Mouse (Mus musculus) gastrocnemius, postnatal 4 days (tissue): Measurements from ENCODE around the gene Chst8. TPM values are rescaled to one million over a fixed set of nuclear protein-coding genes. Genes with fewer than 3 reads are reported as not detected.

Experiments used
- DNase-seq, 2 experiments: peaks; one replicate each; pipeline ENCODE4 v3.0.0; 2021 to 2022; ENCODE audit warnings: low spot score in 2 of 2, mixed read lengths in 2 of 2
- total RNA-seq, 2 experiments: library from RNA; stranded (reverse); gene quantifications; 2 replicates each; pipeline ENCODE4 v1.2.3; 2021

Chst8 gene
- total RNA-seq, 2 experiments from 2014 or later = 0.83 to 1.3 TPM

DNA sequence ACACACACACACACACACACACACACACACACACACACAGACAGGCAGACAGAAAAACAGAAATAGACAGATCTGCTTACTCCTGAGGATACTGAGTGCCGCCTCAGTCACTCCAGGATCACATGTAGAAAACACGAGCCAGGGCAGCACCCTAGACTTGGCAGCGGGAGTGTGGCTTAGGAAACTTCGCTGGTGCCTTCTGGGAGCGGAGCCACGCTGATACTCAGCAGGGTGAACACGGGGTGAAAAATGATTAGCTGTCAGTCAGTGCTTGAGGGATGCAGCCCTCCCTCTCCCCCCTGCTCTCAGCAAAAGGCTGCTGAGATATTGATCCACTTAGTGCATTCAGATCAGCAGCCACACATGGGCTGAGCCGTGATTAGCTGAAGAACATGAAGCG, 93.9 kb downstream of the Chst8 start:
- DNase-seq = no peak

DNA sequence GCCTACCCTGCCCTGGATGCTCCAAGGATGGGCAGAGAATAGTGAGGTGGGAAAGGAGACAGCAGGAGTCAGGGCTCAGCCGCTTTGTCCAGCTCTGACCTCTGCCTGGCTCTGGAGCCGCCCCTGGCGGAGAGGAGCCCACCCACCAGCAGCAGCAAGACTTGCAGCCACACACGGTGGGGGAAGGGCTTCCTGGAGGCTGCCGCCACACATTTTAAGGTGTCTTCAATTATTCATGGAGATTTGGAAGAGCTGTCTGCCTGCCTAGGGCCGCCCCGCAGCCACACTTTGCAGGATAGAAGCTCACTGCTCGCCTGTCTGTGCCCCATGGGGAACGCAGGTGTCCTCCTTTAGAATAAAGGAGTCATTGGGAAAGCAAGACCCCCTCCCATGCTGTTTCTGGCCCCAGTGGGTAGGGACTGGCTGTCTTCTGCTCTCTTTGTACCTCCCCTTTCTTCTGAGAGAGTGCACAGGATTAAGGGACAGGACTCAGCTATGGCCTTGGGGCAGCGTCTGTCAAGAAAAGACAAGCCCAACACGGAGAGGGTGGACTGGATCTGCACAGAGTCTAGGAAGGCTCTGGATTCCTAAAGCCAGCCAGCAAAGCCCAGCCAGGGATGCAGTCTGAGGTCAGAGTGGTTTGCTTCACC, 95.2 kb downstream of the Chst8 start:
- no peak for DNase-seq

DNA sequence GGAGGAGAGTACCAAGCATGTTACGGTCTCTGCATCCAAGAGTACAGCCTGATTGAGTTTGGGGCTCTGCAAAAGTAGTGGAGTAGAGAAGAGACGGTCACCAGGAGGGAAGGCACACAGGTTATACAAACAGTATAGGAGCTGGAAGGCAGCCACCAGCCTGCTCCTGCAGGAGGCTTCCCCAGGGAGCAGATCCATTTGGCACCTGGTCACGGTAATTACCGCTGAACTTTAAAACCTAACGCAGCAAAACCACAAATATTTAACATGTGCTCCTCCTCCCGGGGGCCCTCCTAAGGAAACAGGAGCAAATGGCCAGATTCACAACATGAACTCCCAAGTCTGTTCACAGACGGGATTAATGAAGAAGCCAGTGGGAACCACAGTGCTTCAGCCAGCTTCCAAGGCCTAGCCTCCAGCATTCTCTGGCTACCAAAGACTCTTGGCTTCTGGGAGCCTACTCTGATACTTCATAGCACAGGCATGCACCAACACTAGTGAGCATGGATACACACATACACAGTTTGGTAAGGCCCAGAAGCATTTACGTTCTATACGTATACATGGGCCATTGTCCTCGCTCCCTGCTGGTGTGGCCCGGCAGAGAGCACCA, 97.6 kb downstream of the Chst8 start:
- no peak for DNase-seq

DNA sequence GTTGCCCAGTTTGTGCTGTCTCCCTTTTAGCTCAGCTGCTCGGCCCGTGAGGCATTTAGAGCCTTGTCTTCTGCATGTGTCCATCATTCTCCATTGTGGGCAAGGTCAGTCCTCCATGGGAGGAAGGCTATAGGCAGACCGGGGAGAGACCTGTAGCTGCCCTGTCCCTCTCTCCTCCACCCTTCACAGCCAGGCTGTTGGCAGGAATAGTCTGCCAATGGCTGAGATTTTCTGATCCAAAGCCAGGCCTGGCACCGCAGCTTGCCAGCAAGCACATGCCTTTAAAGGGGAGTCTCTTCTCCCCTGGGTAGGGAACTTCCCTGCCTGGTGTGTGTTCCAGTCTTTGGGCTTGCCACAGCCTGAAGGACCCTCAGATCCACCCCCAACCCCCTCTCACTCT, 103.4 kb downstream of the Chst8 start:
- DNase-seq = no peak

DNA sequence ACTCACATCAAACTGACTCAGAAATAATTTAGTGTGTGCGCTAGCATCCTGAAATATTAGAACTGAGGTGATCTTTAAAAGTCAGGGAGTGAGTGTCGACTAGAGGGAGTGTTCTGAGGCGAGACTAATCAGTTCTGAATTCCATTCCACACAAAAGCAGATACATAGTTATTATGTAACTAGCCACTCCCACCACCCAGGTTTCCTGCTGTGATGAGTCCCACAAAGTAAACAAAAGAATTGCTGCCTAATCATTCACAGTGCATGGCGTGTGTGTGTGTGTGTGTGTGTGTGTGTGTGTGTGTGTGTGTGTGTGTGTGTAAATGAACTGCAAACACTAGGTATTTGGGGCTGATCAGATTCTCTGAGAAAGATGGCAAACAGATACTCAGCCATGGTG, 108.1 kb downstream of the Chst8 start:
- no peak for DNase-seq

DNA sequence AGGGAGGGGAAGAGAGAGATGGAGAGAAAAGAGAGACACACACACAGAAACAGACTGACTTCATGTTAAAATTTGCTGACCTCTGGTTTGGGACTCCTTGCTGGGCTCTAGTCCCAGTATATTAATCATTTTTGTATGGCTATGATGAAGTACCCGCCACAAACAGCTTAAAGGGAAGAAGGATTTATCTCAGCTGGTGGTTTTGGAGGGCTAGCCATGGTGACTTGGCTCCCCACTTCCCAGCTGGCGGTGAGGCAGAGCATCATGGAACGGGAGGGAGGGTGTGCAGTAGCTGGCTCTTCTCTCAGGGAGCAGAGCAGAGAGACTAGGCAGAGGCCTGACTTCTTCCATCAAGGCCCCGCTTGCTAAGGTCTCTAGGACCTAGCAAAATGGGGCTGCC, 109.1 kb downstream of the Chst8 start:
- DNase-seq = no peak

DNA sequence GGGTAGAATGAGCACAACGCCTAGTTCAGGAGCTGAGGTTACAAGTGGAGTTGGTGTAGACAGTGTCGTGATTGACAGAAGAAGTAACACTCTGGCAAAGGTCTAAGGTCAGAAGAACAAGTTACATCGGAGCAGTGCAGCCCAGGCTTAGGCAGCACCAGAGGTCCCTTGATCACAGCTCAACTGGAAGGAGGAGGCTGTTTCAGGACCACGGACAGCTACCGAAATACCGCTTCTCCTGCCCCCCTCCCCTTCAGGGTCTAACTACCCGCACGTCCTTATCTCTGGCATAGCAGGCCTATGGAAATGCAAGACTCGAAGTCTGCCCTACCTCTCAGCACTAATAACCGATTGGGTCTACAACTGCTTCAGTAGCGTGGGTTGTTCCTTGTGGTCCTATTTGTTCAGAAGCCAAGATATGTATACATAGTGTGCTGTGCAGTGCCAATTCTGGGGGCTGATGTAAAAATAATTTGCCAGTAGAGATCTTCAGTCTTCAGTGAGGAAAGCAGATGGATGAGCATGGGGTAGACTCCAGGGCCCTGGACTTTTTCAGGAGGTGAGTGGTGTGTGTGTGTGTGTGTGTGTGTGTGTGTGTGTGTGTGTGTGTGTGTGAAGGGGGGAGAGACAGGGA, 109.7 kb downstream of the Chst8 start:
- DNase-seq = peak in 1 of 2 experiments; percentile 51

DNA sequence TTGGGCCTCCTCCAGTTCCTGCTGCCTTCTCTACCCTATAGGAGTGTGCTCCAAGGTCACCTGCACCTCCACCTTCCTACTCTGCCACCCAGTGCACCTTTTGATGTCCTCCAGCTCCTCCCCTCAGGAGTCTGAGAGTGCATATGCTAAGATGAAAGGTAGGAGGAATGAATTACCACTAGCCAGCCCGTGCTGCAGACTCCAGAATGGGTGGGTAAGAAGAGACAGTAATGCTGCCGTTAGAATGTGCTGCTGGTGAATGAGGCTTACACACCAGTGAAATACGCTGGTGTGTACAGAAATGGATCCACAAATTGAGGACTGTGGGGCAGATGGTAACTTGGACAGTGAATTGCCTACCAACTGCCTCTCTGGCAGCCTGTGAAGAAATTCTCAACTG, 112.6 kb downstream of the Chst8 start:
- no peak for DNase-seq

DNA sequence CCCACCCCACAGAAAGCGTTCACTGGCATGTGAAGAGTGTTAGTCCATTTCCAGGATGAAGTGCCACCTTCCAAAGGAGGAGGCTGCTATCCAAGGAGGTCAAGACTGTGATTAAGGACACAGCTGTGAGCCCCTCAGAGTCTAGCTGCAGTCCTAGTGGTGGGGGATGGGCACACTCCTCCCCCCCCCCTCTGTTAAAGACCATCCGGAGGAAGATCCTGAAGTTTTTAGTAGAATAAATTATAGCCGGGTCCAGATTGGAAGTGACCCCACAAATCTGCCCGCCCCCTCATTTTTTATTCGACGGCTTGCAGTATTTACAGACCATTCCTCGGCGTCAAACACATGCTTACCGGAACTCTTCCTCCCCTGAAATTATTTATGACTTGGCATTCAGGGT, 114.3 kb downstream of the Chst8 start:
- DNase-seq = no peak

DNA sequence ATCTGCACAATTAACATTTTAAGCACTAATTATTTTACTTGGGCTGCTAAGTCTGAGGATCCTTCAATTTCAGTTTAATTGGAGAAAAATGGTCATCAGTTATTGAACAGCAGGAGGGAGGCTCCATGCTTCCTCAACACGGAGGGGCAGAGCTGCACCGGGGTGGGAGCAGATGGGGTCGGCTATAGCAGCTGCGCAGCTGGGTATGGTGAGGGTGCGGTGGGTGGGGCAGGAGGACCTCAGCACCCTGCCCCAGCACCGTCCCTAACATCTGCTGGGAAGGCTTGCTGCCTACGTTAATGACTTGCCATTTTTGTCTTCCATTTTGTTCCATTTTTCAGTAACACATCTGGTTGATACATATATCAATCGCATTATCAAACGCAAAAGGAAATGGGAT, 116.4 kb downstream of the Chst8 start:
- no peak for DNase-seq

DNA sequence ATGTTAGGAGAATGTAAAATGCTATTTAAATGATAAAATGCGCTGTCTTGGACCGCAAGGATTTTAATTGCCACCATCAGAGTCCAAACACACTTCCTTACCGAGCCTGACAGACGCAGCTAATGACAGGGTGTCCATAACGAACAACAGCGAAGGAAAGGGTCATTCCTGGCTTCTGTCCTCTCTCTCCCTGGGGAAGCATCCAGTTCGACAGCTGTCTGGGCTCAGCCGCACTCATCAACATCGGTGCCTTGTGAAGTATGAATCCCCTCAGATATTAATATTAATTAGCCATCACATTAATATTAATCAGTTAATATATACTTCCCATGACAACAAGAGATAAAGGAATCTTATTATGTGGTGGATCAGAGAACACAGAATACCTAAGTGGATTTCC, 117.6 kb downstream of the Chst8 start:
- DNase-seq = no peak

DNA sequence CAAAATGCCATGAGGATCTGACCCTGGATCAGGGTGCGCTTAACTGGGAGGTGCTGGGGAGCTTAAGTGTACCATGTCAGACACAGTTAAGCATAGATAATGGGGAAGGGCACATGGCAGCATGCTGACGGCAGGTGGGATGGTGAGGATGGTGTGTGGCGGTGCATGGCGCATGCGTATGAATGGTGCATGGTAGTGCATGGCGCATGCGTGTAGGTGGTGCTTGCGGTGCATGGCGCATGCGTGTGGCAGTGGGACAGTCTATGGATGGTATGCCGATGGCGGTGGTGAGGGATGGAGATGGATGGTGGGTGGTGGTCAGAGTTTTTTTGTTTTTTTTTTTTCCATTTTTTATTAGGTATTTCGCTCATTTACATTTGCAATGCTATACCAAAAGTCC, 118.6 kb downstream of the Chst8 start:
- no peak for DNase-seq

DNA sequence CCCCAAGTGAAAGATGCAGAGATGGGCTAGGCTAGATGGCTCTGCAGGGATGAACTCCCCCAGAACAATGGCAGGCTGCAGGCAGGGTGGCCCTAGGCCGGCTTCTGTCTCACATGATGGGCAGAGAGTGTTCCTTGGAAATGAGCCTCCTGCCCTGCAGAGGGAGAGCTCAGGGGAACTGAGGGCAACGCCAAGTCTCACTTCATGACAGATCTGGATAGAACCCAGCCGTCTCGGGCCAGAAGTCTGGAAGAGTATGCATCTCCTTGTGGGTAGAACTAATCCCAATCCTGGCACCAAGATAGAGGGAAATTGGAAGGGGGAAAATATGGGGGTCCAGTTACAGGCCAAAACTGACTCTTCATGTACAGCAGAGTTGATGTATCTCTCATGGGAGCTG, 119.4 kb downstream of the Chst8 start:
- DNase-seq = no peak

DNA sequence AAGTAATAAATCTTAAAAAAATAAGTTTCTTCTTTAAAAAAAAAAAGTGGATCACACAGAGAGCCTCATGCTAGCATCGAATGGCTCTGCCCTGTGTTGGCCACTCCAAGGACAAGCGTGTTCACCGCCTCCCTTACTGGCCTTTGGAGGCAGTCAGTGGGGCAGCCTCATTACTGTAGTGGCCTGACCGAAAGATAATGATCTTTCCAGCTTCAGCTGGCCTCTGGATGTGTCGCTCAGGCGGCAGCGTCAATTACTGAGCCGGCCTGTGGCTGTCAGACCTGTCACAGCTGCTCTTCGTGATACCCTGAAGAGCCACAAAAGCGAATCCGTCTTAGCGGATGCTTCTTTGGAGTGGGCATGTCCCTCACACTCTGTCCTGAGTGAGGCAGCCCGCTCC, 122.4 kb downstream of the Chst8 start:
- no peak for DNase-seq

DNA sequence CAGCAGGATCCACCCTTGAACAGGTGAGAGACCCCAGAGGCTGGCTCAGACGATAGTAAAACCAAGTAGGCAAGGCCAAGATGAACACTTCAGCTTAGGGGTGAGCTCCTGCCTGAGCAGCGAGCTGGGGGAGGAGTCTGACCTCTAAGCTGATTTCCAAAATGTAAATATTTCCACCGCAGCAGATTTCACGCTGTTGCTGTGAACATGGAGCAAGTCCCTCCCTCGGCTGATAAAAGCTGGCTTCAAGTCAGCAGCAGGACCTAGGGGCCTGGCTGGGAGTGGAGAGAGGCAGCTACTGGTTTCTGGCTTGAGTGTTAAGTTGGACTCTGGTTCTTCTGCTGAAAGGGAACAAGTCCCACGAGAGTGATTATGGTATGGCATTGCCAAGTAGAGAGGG, 123.5 kb downstream of the Chst8 start:
- DNase-seq = no peak

DNA sequence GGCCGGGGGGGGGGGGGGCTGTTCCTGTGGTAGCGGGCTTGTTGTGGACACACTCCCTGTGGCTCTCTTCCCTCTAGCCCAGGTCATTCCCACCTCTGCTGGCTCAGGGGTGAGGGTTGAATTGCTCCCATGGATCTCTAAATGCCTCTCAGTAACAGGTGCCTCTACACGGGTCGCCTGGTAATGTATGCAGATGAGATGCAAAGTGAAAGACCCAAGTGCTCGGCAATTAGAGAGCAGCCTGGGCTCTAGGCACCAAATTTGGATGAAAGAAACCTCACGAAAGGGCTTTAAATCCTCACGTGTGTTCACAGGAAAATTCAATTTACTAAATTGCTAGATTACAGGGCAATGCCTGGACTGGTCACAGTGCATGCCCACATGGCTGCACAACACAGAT, 126.7 kb downstream of the Chst8 start:
- DNase-seq = no peak

DNA sequence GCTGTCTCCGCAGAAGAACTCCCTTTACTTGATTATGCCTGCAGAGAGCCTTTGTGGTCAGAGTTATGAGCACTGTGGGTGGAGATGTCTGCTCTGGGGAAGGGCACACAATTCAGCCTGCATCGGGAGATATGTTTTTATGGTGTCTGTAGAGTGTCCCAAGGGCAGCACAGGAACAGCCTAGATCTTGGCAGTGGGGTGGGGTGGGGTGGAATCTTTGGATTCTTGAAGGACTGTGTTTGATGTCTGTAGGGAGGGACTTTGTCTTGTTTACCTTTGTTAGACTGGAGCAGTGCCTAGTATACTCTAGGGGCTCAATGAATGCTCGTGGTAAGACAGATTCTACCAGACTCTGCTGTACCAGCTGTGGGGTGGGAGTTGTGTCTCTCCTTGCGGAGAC, 127.3 kb downstream of the Chst8 start:
- no peak for DNase-seq

DNA sequence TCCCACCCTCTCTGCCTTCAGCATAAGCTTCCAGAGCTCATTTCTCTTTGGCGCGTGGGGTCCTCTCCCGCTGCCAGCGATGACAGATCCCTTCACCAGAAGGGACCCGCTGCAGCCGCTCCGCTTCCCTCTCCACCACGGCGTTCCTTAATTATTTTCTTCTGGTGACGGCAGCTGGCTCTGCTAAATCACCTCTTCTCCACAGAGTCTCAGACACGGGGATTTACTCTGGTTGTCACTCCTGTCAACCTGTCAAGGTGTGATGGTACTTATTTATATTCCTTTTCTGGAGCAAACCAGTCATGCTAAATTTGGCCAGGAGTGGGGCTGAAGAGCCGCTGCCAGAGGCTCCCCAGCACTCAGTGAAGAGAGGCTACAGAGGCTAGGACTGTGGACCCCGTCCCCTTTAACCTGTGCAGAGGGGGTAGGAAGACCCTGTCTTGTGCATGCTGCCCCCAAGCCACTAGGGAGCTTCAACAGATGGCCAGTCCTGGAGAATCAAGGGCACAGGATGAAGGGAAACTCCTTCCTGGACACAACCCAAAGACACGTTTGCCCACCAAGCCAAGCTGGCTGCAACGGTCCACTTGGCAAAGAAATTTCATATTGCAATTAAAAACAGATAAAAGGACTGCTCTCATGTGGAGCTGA, 131.6 kb downstream of the Chst8 start:
- DNase-seq = no peak

DNA sequence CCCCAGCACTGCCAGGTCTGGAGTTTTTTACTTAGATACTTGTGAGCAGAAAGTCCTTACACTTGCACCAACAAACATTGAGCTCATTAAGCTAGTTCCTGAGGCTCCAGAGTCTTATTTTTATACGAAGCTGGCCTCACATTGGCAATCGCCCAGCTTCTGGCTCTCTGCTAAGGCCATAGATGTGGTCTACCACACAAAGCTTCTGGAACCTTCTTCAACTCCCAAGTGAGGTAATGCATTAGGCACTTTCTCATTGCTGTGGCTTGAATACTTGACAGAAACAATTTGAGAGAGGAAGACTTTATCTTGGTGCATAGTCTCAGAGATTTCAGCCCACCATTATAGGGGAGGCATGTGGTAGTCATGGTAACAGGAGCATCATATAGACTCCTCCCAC, 132.6 kb downstream of the Chst8 start:
- DNase-seq = no peak

DNA sequence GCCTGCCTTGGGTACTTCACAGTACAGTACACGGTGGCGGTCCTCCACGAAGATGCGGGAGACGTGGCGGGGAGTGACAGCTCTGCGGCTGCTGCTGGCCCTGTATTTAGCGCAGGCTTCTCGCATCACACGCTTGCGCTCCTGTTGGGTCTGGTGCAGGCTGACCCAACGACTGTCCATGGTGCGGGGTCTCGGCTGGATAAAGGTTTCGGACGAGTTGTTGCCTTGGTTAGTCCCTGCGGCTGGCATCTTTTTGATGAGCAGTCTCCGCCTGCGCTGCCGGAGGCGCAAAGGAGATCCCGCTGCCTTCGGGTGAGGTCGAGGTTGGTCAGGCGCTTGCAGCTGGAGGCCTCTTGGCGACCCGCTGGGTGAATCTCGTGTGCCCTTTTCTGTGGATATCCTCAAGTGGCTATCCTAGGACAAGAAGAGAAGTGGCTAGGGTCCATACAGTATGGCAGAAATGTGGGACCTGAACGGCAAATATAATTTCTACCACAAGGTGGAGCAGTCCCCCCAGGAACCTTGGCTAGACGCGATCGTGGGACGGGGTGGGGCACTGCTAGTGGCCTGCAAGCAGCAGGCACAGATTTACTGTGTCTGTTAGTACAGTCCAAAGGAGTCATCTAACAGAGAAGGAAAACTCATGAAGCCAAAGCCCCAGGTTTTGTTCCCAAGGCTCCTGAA, 136.5 kb downstream of the Chst8 start:
- peak; percentile 51 to 77 for DNase-seq

DNA sequence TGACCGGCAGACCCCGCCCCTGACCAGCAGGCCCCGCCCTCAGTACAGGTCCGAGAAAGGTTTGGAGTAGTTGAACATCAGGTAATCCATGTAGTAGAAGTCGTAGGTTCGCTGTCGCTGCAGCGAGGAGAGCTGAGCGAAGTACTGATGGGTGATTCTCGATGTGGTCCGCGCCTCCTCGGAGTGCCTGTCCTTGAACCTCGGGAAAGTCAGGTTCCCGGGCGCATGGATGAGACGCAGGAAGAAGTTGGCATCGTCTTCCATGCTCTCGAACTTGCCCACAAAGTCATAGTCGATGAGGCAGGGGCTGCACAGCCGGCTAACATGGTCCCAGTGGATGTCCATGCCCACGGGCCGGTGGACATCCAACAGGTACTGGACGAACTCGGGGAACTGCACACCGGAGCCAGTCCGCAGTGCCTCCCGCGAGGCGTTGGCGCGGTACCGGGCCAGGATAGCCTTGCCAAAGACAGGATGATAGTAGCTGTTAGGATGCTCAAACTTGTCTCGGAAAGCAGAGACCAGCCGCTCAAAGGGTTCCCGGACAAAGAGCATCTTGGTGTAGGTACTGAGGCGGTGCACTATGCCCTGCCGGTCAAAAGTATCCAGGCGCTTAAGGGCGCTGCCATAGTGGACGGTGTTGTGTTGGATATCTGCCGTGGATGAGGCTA, 137.3 kb downstream of the Chst8 start:
- DNase-seq = peak in 1 of 2 experiments; percentile 24
